Mouse (Mus musculus) B cell, adult (primary cell): ENCODE data around the gene Gstm2. TPM values are rescaled to one million over a fixed set of nuclear protein-coding genes. Genes with fewer than 3 reads are reported as not detected.

Source experiments
- total RNA-seq: library from RNA; stranded (reverse); gene quantifications from 4 replicates; pipeline ENCODE4 v1.2.4, GENCODE M21; 2023; ENCODE audit not compliant: inconsistent age

Gstm2 gene
- total RNA-seq = 0.51 TPM in 1 of 4 replicates, not detected in the others

GRCm38 (mm10) chr3:107986041-107986562 is at the start of gene Gstm2:
Gene Gstm2, minus strand, starts transcription at chr3:107986453.

GRCm38 (mm10) chr3:108017473-108018189 is 31.4 kb upstream of the Gstm2 start, which contains the start of gene Gstm1:
Gene Gstm1, minus strand, starts transcription at chr3:108017973.

GRCm38 (mm10) chr3:107968724-107969395 is 17.4 kb downstream of the Gstm2 start, which contains the start of gene Gstm3:
Gene Gstm3, minus strand, starts transcription at chr3:107969283.

GRCm38 (mm10) chr3:107943239-107943990 is 42.8 kb downstream of the Gstm2 start, which contains the start of gene Gstm6:
Gene Gstm6, minus strand, starts transcription at chr3:107943749.

Other genes with a start within 250 kb of the Gstm2 start
- gene Csf1, start 226.0 kb downstream of the Gstm2 start, total RNA-seq = 6.3 to 8.0 TPM (median 6.8 TPM) in 4 replicates
- gene Eps8l3, start 109.2 kb downstream of the Gstm2 start, total RNA-seq = not detected in 4 replicates
- not detected in 4 replicates for gene Gstm5, start 90.6 kb downstream of the Gstm2 start, total RNA-seq
- 3.0 to 3.4 TPM (median 3.2 TPM) in 4 replicates for gene Gstm7, start 54.6 kb downstream of the Gstm2 start, total RNA-seq
- not detected in 4 replicates for gene Gstm6, start 42.7 kb downstream of the Gstm2 start, total RNA-seq
- gene Gstm3, start 17.2 kb downstream of the Gstm2 start, total RNA-seq = not detected in 4 replicates
- 11.9 to 14.4 TPM (median 12.6 TPM) in 4 replicates for gene Gstm1, start 31.5 kb upstream of the Gstm2 start, total RNA-seq
- gene Gstm4, start 58.4 kb upstream of the Gstm2 start, total RNA-seq = 4.1 to 6.6 TPM (median 4.8 TPM) in 4 replicates
- gene Ampd2, start 100.2 kb upstream of the Gstm2 start, total RNA-seq = 29.2 to 32.0 TPM (median 29.8 TPM) in 4 replicates
- not detected in 4 replicates for gene Gnat2, start 106.3 kb upstream of the Gstm2 start, total RNA-seq
- gene Gnai3, start 159.7 kb upstream of the Gstm2 start, total RNA-seq = 67.0 to 68.8 TPM (median 67.8 TPM) in 4 replicates
- gene Gpr61, start 168.4 kb upstream of the Gstm2 start, total RNA-seq = not detected in 4 replicates
- 1.4 to 4.6 TPM (median 3.2 TPM) in 4 replicates for gene Amigo1, start 199.9 kb upstream of the Gstm2 start, total RNA-seq
- gene Cyb561d1, start 214.8 kb upstream of the Gstm2 start, total RNA-seq = 26.9 to 31.7 TPM (median 31.1 TPM) in 4 replicates
- 28.1 to 38.7 TPM (median 30.5 TPM) in 4 replicates for gene Atxn7l2, start 224.5 kb upstream of the Gstm2 start, total RNA-seq
- not detected in 4 replicates for gene Sypl2, start 240.2 kb upstream of the Gstm2 start, total RNA-seq